Mouse (Mus musculus) granulocyte monocyte progenitor cell, adult 5-6 weeks (primary cell): ENCODE measurements around the gene Gm10271. TPM values are rescaled to one million over a fixed set of nuclear protein-coding genes. Genes with fewer than 3 reads are reported as not detected.

Source experiments
- ATAC-seq: replicated peaks from 2 replicates; pipeline ENCODE4 v1.8.0; 2016; ENCODE audit warnings: mild to moderate bottlenecking, moderate TSS enrichment, inconsistent platforms; ENCODE audit not compliant: poor library complexity, severe bottlenecking
- total RNA-seq, 2 experiments: library from RNA; stranded (forward) in 1 of 2; stranded (reverse) in 1 of 2; fragments of 200-712, 200-1000 nt in 1 of 2; fragments of >200 nt in 1 of 2; fragmentation: Nextera tagmentation in 1 of 2; gene quantifications; 2 replicates each; pipeline ENCODE4 v1.2.3; 2014 to 2017

Gene Gm10271
- total RNA-seq, 2 experiments from 2014 or later = not detected

- peak; percentile 65 for ATAC-seq
Measured at GRCm38 (mm10) chr10:116943025-116943424, 29.4 kb downstream of the Gm10271 start.

DNA sequence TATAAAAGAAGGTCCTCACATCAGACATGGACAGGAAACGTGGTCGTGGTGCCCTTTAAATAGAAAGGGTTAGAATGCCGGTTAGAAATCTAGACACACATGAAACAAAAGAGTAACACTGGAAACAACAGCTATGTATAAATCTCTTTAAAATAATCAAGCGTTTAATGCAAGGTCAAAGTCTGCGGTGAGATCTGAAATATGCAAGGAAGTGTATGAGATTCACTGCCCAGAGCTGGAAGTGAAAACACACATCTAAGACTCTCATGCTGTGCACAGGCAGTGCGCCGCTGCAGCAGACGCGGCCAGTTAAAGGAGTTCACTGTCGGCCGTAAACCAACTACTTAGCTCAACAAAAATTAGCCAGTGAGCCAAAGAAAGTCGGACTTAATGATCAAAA, 37.4 kb downstream of the Gm10271 start:
- ATAC-seq = no peak

GRCm38 (mm10) chr10:116933794-116934193, 38.6 kb downstream of the Gm10271 start:
- ATAC-seq = no peak

DNA sequence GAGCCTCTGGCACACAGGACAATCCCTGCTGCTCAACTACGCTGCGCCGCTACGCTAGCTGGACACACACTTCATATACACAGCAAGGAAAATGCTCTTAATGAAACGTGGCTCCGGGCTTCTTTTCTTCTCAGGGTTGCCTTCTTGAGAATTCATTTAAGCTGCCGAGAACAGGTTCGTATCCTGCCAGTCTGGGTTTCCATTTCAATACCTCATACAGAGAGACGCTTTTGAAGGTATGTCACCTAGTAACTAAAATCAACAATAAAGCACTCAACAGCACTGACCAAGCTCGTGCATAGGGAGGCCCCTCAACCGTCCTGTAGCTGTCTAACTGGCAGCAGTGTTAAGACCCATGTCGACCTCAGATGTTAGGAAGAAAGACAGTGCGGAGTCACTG, 40.0 kb downstream of the Gm10271 start:
- no peak for ATAC-seq

GRCm38 (mm10) chr10:116931497-116932179, 40.8 kb downstream of the Gm10271 start:
- peak; percentile 58 for ATAC-seq

DNA sequence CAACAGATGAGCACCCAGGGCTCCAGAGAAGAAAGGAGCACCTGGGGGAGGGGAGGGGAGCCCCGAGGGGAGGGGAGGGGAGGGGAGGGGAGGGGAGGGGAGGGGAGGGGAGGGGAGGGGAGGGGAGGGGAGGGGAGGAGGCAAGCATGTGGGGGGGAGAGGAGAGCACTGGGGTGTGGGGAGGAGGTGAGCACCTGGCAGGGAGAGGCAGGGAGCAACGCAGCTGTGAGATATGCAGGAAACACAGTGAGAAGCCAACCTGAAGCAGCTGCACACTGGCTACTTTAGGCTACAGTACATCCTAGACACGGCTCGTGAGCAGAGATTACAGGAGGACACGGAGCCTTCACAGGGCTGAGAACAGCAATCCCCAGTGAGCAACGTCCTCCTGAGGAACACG, 41.5 kb downstream of the Gm10271 start:
- ATAC-seq = no peak

DNA sequence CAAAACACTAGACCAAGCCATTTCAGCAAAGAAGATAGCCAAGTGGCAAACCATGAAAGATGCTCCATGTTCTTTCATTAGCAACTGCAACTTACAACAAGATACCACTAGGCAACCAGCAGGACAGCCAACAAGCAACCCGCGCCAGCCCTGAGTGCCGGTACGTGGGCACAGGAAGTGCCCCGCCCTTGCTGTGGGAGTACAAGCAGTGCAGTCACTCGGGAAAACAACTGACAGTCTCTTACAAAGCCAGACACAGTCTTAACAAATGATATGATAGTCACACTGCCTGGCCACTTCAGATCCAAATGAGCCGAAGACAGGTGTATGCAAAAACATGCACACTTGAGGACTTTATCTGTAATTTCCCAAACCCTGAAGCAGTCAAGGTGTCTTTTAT, 41.9 kb downstream of the Gm10271 start:
- ATAC-seq = peak; percentile 45; the same call in 1 of the 2 replicates

DNA sequence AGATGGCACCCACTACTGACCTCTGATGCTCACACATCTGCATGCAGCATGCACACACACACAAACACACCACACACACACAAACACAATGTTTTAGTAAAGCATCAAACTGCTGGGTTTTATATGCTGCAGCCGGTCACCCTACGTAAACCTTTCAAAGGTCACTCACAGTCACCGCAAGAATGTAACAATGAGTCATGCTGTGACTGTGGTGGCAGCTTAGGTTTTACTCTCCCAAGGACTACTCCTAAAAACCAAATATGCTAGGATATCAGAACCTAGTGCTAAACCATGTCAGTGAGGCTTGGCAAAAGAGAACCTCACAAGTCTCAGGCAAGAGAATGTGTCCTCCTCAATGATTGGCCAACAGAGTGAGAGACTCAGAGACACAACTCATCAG, 43.6 kb downstream of the Gm10271 start:
- ATAC-seq = no peak

- peak; percentile 61 for ATAC-seq
Measured at GRCm38 (mm10) chr10:116926428-116927113, 45.8 kb downstream of the Gm10271 start.

DNA sequence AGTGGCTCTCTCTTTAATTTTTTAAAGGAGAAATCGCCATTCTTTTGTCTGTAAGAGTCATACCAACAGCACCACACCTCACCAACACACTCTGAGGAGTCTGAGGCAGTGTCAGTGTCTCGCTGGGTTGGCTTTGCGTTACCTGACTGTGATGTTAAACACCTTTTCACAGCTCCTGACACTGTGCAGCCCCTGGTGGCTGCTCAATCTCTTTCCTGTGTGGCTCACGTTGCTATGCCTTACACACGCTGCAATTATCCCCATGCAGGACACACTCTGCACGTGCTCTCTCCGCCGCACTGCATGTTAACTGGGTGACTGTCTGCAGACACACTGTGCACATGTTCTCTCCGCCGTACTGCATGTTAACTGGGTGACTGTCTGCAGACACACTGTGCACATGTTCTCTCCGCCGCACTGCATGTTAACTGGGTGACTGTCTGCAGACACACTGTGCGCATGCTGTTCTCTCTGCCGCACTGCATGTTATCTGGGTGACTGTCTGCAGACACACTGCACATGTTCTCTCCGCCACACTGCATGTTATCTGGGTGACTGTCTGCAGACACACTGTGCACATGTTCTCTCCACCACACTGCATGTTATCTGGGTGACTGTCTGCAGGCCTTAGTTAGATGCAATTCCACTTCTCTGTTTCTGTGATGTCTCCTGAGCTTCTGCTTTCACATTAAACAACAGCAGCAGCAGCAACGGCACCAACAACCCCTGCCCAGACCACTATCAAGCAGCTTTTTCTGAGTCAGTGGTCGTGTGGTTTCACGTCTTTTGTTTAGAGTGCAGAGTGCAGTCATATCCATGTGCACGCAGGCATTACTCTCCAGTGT, 48.5 kb downstream of the Gm10271 start:
- peak; percentile 61 for ATAC-seq

GRCm38 (mm10) chr10:116922161-116922560, 50.2 kb downstream of the Gm10271 start:
- no peak for ATAC-seq

GRCm38 (mm10) chr10:116921416-116921815, 51.0 kb downstream of the Gm10271 start:
- no peak for ATAC-seq

DNA sequence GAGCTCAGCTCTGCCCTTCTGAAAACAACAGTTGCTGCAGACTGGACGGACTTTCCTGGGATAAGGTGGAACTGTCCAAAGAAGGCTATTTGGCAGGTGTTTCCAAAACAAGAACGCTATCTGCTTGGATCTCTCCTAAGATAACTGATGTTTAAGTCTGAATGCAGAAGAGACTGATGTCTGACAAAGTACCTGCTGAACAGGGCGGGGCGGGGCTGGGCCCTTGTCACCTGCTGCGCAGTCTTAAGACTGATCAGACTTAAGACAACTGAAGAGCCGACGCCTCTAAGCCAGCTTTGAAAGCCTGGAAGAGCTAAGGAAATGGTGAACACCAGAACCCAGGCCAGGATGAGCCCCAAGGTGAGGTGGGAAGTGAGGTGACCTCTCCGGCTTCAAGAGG, 51.8 kb downstream of the Gm10271 start:
- no peak for ATAC-seq

DNA sequence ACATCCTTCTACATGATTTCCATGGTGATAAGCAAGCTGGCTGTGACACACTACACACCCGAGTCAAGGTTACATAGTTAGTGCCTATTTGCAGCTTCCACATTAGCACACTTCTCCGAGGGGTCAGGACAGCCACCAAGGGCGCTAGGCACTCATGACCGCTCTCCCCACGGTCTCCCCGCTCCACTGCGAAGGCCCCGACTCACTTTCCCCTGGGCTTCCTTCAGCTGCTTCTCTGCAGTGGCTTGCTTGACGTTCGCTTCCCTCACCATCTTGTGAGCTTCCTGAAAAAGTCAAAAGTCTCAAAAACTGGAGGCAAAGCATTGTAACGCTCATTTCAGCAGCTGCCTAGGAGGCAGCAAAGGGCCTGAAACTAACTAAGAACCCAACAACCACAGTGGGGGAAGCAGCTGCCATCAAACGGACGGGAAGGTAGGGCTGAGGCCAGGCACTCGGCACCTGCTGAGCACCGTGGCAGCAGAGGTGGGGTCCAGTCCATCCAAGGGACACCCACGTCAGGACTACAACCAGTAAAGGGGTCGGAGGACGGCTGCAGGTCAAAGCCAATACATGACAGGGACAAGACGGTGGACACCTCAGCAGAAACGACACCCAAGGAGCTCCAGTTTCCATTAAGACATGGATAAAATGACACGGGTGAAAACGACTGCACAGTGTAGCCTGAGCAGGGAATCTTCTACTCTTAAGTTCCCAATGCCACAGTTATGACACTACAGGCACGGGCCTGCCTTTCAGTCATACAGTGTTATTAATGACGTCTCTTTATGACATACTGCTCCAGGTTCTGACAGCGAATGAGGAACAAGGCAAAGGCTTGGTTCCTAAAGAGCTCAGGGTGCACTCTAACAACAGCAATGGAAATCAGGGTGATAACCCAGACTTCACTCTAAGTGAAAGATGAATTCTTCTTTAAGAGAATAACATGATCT, 52.8 kb downstream of the Gm10271 start:
- peak; percentile 45 for ATAC-seq

DNA sequence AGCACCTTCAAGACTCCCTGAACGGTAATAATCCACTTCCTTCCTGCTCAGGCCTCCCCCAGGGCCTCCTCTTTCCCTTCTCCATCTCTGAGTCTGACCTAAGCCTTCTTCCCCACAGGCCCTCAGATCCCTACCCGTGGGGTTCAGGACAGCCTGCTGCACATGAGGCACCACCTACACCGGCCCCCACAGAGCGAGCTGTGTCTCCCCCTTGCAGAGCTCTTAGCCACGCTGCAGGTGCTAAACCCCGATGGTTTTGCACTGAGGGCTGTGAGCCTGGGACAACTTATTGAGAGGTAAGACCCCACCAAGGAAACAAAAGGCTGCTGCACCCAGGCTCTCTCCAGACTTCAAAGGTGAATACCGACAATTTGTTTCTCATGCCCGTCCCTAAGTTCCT, 55.8 kb downstream of the Gm10271 start:
- ATAC-seq = no peak

GRCm38 (mm10) chr10:116915286-116915685, 57.1 kb downstream of the Gm10271 start:
- no peak for ATAC-seq

DNA sequence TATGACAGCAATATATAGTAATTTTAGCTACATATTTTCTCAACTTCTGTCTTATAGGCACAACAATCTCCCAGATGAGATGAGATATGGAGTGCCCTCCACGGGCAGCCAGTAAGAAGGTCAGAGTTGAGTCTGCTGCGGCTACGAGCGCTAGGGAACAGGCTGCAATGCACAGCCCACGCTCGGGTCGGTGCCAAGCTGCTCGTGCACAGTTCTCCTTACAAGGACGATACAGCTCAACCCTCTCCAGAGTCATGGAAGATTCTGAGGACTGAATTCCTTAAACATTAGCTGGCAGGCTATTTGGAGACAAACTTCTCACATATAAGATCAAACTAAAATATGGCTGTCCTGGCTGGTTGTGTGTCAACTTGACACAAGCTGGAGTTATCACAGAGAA, 57.8 kb downstream of the Gm10271 start:
- no peak for ATAC-seq

GRCm38 (mm10) chr10:116913647-116914273, 58.6 kb downstream of the Gm10271 start:
- no peak for ATAC-seq

DNA sequence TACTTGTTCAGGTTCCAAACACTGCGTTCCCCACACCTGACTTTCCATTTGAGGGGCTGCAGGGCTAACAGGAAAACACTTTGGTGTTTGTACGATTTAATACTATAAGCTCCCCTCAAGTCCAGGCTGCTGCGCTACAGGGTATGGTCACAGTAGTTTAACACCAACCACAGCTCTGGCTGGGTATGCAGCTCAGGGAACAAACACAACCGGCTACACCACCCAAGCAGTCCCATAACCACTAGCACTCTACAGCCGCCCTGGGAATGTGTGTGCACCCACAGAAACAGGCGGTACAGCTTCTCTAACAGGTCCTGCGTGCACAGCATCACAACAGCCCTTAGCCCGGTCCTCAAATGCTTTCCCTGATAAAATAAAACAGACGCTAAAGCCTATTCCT, 59.6 kb downstream of the Gm10271 start:
- no peak for ATAC-seq
